Mouse (Mus musculus) B cell, adult (primary cell): ENCODE results near the gene Rnf123. TPM values are rescaled to one million over a fixed set of nuclear protein-coding genes. Genes with fewer than 3 reads are reported as not detected.

Experiments used
- total RNA-seq: library from RNA; stranded (reverse); gene quantifications from 4 replicates; pipeline ENCODE4 v1.2.4, GENCODE M21; 2023; ENCODE audit not compliant: inconsistent age

Rnf123 gene
- total RNA-seq, result 221 to 235 TPM (median 235 TPM) in 4 replicates

DNA sequence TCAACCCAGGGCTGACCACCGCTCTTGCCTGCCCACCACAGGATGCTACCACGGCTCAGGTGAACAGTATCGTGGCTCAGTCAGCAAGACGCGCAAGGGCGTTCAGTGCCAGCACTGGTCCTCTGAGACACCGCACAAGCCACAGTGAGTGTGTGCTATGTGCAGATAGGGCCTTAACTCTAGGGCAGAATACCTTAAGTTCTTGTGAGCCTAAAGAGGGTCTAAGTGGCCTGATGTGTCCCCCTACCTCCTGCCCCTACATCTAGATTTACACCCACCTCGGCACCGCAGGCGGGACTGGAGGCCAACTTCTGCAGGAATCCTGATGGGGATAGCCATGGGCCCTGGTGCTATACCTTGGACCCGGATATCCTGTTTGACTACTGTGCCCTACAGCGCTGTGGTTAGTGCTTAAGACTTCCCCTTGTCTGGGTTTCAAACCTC lies at the start of gene Rnf123:
Gene Rnf123 (minus strand): TSS at position 359 of the 444 bp plus-strand sequence.

DNA sequence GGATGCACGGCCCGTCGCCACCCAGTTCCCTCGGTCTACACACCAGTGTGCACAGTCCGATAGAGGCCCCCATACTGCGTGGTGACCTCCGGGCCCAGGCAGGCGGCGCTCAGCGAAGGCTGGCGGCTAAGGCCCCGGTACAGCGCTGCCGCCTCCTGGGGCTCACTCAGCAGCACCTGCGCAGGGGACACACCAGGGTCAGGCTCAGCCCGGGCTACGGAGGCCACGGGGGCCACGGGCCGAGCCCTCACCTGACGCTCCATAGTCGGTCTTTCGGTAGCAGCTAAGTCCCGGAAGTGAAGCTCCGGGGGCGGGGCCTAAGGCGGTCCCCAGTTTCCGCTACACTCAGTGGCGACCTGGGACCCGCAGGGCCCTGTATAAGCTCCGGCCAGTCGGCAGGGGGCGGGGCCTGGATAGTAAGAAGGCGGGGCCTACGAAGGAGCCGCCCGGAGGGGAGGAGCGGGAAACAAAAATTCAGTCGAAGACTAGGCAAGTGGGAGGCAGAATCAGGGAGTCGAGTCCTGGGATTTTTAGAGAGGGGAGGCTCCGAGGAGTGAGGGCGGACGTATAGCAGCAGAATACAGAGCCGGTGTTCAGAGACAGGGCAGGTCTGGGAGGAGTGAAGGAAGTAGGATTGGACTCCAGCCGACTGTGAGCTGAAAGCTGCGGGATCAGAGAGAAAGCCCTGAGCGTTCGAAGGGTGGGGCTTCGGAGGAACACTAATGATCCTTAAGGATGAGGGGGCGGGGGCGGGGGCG lies 11.2 kb upstream of the Rnf123 start, which contains the start of gene Apeh:
Gene Apeh (minus strand): TSS at position 423 of the 758 bp plus-strand sequence.

DNA sequence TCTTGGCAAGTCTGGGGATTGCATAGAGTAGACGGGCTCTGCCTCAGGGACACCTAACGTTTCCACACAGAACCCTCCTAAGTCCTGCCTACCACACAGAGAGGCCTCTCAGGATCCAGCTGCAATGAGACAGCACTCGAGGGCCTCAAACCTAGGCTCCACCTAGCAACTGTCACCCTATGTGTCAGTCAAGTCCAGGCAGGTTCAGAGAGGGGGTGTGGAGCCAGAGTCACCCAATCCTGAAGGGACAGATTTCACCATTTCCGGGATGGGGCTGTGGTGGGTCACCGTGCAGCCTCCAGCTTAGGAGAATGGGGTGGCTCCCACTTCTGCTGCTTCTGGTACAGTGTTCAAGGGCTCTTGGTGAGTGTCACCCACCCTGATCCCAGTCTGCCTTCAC lies 3.0 kb downstream of the Rnf123 start, which contains the start of gene Mst1:
Gene Mst1 (plus strand): TSS at position 269 of the 400 bp plus-strand sequence.

DNA sequence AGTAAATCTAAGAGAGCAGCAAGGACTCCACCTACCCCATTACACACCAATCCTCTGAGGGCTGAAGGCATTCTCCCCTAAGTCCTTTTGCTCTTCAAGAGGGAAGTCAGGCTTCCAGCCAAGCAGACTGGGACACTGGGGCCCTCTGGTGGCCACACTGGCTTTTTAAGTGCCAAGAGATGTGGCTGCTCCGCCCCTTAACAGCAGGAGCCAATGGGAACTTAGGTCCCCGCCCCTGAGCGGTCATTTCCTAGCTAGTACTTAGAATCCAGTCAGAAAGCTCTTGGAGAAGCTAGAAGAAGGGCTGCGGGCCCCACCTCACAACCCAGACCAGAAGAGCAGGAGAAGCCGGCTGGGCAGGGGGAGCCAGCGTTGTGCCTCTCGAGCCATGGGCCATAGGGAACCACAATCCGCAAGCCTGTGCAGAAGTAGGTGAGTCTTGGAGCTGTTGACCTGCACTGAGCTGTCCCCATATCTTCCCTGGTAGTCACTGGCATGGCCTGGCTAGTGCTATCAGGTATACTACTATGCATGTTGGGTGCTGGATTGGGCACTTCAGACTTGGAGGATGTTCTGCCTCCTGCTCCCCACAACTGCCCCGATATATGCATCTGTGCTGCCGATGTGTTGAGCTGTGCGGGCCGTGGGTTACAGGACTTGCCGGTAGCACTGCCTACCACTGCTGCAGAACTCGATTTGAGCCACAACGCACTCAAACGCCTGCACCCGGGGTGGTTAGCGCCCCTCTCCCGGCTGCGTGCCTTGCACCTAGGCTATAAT lies 30.1 kb downstream of the Rnf123 start, which contains the start of gene Amigo3:
Gene Amigo3 (plus strand): TSS at position 275 of the 780 bp plus-strand sequence.

GRCm38 (mm10) chr9:108049016-108049455 lies 34.1 kb downstream of the Rnf123 start, which contains the start of gene Gmppb:
Gmppb (plus strand) TSS chr9:108049242.

DNA sequence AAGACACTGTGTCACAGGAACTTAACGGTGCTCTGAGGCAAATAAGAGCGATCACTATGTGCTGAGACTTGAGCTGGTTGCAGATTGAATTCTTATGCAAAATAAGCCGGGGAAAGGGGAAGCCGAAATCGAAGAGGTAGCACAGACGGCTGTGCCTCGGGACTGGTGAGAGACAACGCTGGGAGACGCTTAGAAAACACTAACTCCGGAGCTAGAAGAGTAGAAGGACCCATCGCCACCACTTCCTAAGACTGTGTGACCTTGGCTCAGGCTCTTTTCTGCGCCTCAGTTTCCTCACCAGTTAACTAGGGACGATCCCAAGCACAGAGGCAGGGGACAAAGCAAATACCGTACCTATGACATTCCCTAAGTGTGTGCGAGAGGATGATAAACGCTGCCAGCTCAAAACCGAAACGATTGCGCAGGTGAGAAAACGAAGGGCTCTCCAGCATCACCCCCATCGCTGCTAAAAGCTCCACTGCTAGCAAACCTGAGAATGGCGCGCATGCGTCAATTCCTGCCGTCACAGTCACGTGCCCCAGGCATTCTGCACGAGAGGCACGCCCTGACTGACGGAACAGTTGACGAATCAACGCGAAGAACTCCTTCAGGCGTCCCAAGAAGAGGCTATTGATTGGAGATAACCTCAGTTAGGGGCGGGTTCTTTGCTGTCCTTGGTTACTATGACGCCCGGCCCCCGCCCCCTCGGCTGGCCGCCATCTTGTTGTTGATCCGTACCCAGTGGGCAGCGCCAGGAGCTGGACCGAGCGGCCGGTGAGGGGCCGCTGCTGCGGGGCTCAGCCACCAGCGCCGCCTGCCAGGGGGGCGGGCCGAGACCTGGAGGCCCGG lies 81.0 kb downstream of the Rnf123 start, which contains the start of gene Ip6k1:
Gene Ip6k1 (plus strand): TSS at position 580 of the 849 bp plus-strand sequence.

Other genes with a start within 250 kb of the Rnf123 start
- 105 to 119 TPM (median 118 TPM) in 4 replicates for gene Rbm6, start 210.1 kb downstream of the Rnf123 start, total RNA-seq
- gene Mon1a, start 195.2 kb downstream of the Rnf123 start, total RNA-seq, result 13.3 to 16.8 TPM (median 15.5 TPM) in 4 replicates
- gene Mst1r, start 176.5 kb downstream of the Rnf123 start, total RNA-seq, result 0.09 to 0.67 TPM (median 0.62 TPM) in 4 replicates
- not detected in 4 replicates for gene Actl11, start 154.9 kb downstream of the Rnf123 start, total RNA-seq
- gene Camkv, start 147.7 kb downstream of the Rnf123 start, total RNA-seq, result not detected in 4 replicates
- gene Traip, start 133.2 kb downstream of the Rnf123 start, total RNA-seq, result 5.7 to 9.6 TPM (median 7.8 TPM) in 4 replicates
- 177 to 208 TPM (median 186 TPM) in 4 replicates for gene Uba7, start 107.8 kb downstream of the Rnf123 start, total RNA-seq
- 0.39 to 0.66 TPM in 2 of 4 replicates, not detected in the others for gene Gm20661, start 100.3 kb downstream of the Rnf123 start, total RNA-seq
- 1.1 to 3.4 TPM (median 2.3 TPM) in 4 replicates for gene Inka1, start 97.5 kb downstream of the Rnf123 start, total RNA-seq
- 0.61 TPM in 1 of 4 replicates, not detected in the others for gene Cdhr4, start 90.8 kb downstream of the Rnf123 start, total RNA-seq
- gene Gm20662, start 87.0 kb downstream of the Rnf123 start, total RNA-seq, result 1.6 to 4.2 TPM in 2 of 4 replicates, not detected in the others
- 120 to 135 TPM (median 126 TPM) in 4 replicates for gene Ip6k1, start 80.8 kb downstream of the Rnf123 start, total RNA-seq
- 40.8 to 50.5 TPM (median 49.4 TPM) in 4 replicates for gene Gmppb, start 34.1 kb downstream of the Rnf123 start, total RNA-seq
- gene Amigo3, start 30.2 kb downstream of the Rnf123 start, total RNA-seq, result 12.8 to 17.4 TPM (median 16.1 TPM) in 4 replicates
- 0.24 to 0.61 TPM in 2 of 4 replicates, not detected in the others for gene Mst1, start 2.9 kb downstream of the Rnf123 start, total RNA-seq
- gene Apeh, start 11.3 kb upstream of the Rnf123 start, total RNA-seq, result 132 to 156 TPM (median 150 TPM) in 4 replicates
- gene Bsn, start 107.0 kb upstream of the Rnf123 start, total RNA-seq, result 0.13 to 0.32 TPM (median 0.20 TPM) in 4 replicates
- 21.2 to 24.3 TPM (median 22.8 TPM) in 4 replicates for gene Dag1, start 180.6 kb upstream of the Rnf123 start, total RNA-seq
- gene Nicn1, start 207.1 kb upstream of the Rnf123 start, total RNA-seq, result 6.8 to 8.9 TPM (median 8.2 TPM) in 4 replicates
- 1.9 to 3.7 TPM (median 3.2 TPM) in 4 replicates for gene Amt, start 213.5 kb upstream of the Rnf123 start, total RNA-seq
- 469 to 484 TPM (median 479 TPM) in 4 replicates for gene Rhoa, start 222.8 kb upstream of the Rnf123 start, total RNA-seq
- 9.0 to 13.3 TPM (median 11.3 TPM) in 4 replicates for gene Tcta, start 222.8 kb upstream of the Rnf123 start, total RNA-seq